Mouse (Mus musculus) heart, embryonic 13.5 days (tissue): ENCODE results near the gene Kcnk10. TPM values are rescaled to one million over a fixed set of nuclear protein-coding genes. Genes with fewer than 3 reads are reported as not detected.

ENCODE experiments used
- ATAC-seq: fragments of 200-750 bp; cut with Nextera tagmentation; 2 replicates; pipeline ENCODE4 v1.8.0; 2017; ENCODE audit warnings: moderate TSS enrichment; ENCODE audit not compliant: insufficient number of reproducible peaks, low FRiP score, low TSS enrichment; ENCODE audit errors: extremely low read depth
- H3K27ac ChIP-seq: fragments of 300-500 bp; sonication (generic); replicated peaks from 2 replicates; pipeline ENCODE4 v1.5.1; 2015; ENCODE audit warnings: moderate library complexity, mild to moderate bottlenecking, inconsistent platforms
- H3K27me3 ChIP-seq: fragments of 300-500 bp; sonication (generic); replicated peaks from 2 replicates; pipeline ENCODE4 v1.6.1; 2015; ENCODE audit warnings: mild to moderate bottlenecking, inconsistent platforms
- H3K36me3 ChIP-seq: fragments of 300-500 bp; sonication (generic); 2 replicates; pipeline ENCODE4 v1.6.1; 2015; ENCODE audit warnings: mild to moderate bottlenecking, inconsistent platforms
- H3K4me1 ChIP-seq: fragments of 300-500 bp; sonication (generic); 2 replicates; pipeline ENCODE4 v1.6.1; 2015; ENCODE audit warnings: inconsistent platforms
- H3K4me2 ChIP-seq: fragments of 300-500 bp; sonication (generic); 2 replicates; pipeline ENCODE4 v1.6.1; 2015; ENCODE audit warnings: inconsistent platforms, mild to moderate bottlenecking, moderate library complexity
- H3K4me3 ChIP-seq: fragments of 300-500 bp; sonication (generic); 2 replicates; pipeline ENCODE4 v1.5.1; 2015; ENCODE audit warnings: moderate library complexity, mild to moderate bottlenecking, inconsistent platforms
- H3K9ac ChIP-seq: fragments of 300-500 bp; sonication (generic); 2 replicates; pipeline ENCODE4 v1.6.1; 2015; ENCODE audit warnings: inconsistent platforms, mild to moderate bottlenecking, moderate library complexity
- H3K9me3 ChIP-seq: fragments of 300-500 bp; sonication (generic); 2 replicates; pipeline ENCODE4 v1.6.1; 2016; ENCODE audit warnings: inconsistent platforms
- WGBS: fragments of 180-500 bp; shearing (Covaris S2); methylation state at CpG from one replicate; pipeline ENCODE4 v1.1.7; 2015; ENCODE audit warnings: mixed read lengths; 5-methylcytosine and 5-hydroxymethylcytosine counted together
- polyA plus RNA-seq: library from polyadenylated mRNA; unstranded; fragments of >200 nt; fragmentation: Nextera tagmentation; extraction: Ambion mirVana; gene quantifications from 2 replicates; pipeline ENCODE4 v1.2.1, GENCODE M21; 2015

Kcnk10 gene
- polyA plus RNA-seq, 1 experiment from 2014 or later: 0.08 TPM

GRCm38 (mm10) chr12:98567877-98568276 is 10.2 kb downstream of the Kcnk10 start:
- Histone ChIP-seq H3K9ac (no peak overlapping the region), H3K27me3 (peaks cover 32% of the 10 kb centered on the region), H3K4me1 (no peaks in the 10 kb centered on the region), H3K4me2 (no peak overlapping the region), H3K36me3 (no peaks in the 10 kb centered on the region), H3K27ac (no peak overlapping the region), H3K4me3 (no peak overlapping the region), H3K9me3 (no peaks in the 10 kb centered on the region)
- 75% methylated on average over 6 of the region's 6 CpGs for WGBS
- ATAC-seq: no peak

DNA sequence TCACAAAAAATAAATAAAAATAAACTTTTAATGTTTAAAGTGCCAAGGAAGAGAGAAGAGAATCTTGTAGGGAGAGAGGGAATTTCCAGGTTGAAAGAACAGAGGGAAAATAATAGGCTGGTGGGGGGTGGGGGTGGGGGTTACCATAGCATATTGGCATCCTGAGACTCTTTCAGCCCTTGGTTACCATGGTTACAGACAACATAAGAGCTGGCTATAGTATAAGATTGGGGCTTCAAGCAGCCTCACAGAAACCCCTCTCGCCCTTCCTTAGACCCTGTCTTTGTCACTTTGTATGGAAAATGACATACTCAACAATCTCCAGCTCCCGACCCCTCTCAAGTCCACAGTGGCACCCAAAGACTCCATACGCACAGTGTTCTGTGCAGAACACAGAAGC is 13.7 kb downstream of the Kcnk10 start:
- H3K36me3 ChIP-seq: no peaks in the 10 kb centered on the region
- H3K4me3 ChIP-seq: no peak overlapping the region
- 70% methylated on average over 3 of the region's 3 CpGs for WGBS
- no peak overlapping the region for H3K9ac ChIP-seq
- no peak overlapping the region for H3K27ac ChIP-seq
- no peak for ATAC-seq
- no peaks in the 10 kb centered on the region for H3K4me1 ChIP-seq
- no peaks in the 10 kb centered on the region for H3K27me3 ChIP-seq
- H3K4me2 ChIP-seq: no peak overlapping the region
- no peaks in the 10 kb centered on the region for H3K9me3 ChIP-seq

DNA sequence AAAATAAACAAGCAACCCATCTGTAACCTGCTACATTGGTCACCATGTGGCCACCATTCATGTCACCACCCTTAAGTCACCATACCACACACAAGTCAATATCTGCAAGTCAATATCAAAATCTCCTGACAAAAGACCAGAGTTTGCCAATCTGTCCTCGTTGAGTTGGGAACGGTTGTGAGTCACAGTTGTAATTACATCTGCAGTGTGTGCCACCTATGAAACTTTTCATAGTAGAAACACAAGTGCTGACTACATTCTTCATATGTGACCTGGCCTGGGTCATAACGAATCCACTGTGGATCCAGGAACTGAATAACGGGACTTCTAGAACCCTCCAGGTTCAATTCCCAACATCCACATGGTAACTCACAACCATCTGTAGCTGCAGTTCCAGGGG is 14.8 kb downstream of the Kcnk10 start:
- Histone ChIP-seq H3K9ac (no peak overlapping the region), H3K27ac (no peak overlapping the region), H3K4me3 (no peak overlapping the region), H3K4me1 (no peaks in the 10 kb centered on the region), H3K4me2 (no peak overlapping the region), H3K36me3 (no peaks in the 10 kb centered on the region), H3K27me3 (no peaks in the 10 kb centered on the region), H3K9me3 (no peaks in the 10 kb centered on the region)
- ATAC-seq: no peak
- 81% methylated on average over 4 of the region's 4 CpGs for WGBS

- Histone ChIP-seq H3K9ac (no peak overlapping the region), H3K4me3 (no peak overlapping the region), H3K4me1 (no peaks in the 10 kb centered on the region), H3K9me3 (no peaks in the 10 kb centered on the region), H3K36me3 (no peaks in the 10 kb centered on the region), H3K27ac (no peak overlapping the region), H3K27me3 (no peaks in the 10 kb centered on the region), H3K4me2 (no peak overlapping the region)
- ATAC-seq: no peak
- 83% methylated on average over 13 of the region's 13 CpGs for WGBS
These were observed 15.7 kb downstream of the Kcnk10 start for GRCm38 (mm10) chr12:98562341-98562977.

GRCm38 (mm10) chr12:98560038-98560437 is 18.1 kb downstream of the Kcnk10 start:
- H3K4me3 ChIP-seq: no peak overlapping the region
- no peak overlapping the region for H3K4me2 ChIP-seq
- no peak for ATAC-seq
- no peak overlapping the region for H3K9ac ChIP-seq
- WGBS: 71% methylated on average over 3 of the region's 3 CpGs
- no peaks in the 10 kb centered on the region for H3K27me3 ChIP-seq
- H3K4me1 ChIP-seq: no peaks in the 10 kb centered on the region
- H3K36me3 ChIP-seq: no peaks in the 10 kb centered on the region
- H3K9me3 ChIP-seq: no peaks in the 10 kb centered on the region
- no peak overlapping the region for H3K27ac ChIP-seq

GRCm38 (mm10) chr12:98557013-98557677 is 21.0 kb downstream of the Kcnk10 start:
- H3K27me3 ChIP-seq: no peaks in the 10 kb centered on the region
- no peak overlapping the region for H3K4me2 ChIP-seq
- H3K27ac ChIP-seq: no peak overlapping the region
- H3K36me3 ChIP-seq: no peaks in the 10 kb centered on the region
- no peaks in the 10 kb centered on the region for H3K4me1 ChIP-seq
- no peak for ATAC-seq
- H3K9me3 ChIP-seq: no peaks in the 10 kb centered on the region
- H3K9ac ChIP-seq: no peak overlapping the region
- H3K4me3 ChIP-seq: no peak overlapping the region
- 62% methylated on average over 7 of the region's 7 CpGs for WGBS

GRCm38 (mm10) chr12:98549981-98550380 is 28.1 kb downstream of the Kcnk10 start:
- ATAC-seq: no peak
- no peak overlapping the region for H3K9ac ChIP-seq
- H3K9me3 ChIP-seq: no peaks in the 10 kb centered on the region
- H3K36me3 ChIP-seq: no peaks in the 10 kb centered on the region
- no peaks in the 10 kb centered on the region for H3K27me3 ChIP-seq
- no peaks in the 10 kb centered on the region for H3K4me1 ChIP-seq
- no peak overlapping the region for H3K27ac ChIP-seq
- 81% methylated on average over 6 of the region's 6 CpGs for WGBS
- H3K4me2 ChIP-seq: no peak overlapping the region
- H3K4me3 ChIP-seq: no peak overlapping the region

GRCm38 (mm10) chr12:98548141-98548540 is 30.0 kb downstream of the Kcnk10 start:
- Histone ChIP-seq H3K27me3 (no peaks in the 10 kb centered on the region), H3K36me3 (no peaks in the 10 kb centered on the region), H3K4me3 (no peak overlapping the region), H3K27ac (no peak overlapping the region), H3K9ac (no peak overlapping the region), H3K9me3 (no peaks in the 10 kb centered on the region), H3K4me2 (no peak overlapping the region), H3K4me1 (no peaks in the 10 kb centered on the region)
- 75% methylated on average over 9 of the region's 9 CpGs for WGBS
- no peak for ATAC-seq

- no peak overlapping the region for H3K4me3 ChIP-seq
- no peak overlapping the region for H3K4me2 ChIP-seq
- H3K4me1 ChIP-seq: no peaks in the 10 kb centered on the region
- 75% methylated on average over 2 of the region's 2 CpGs for WGBS
- no peak overlapping the region for H3K27ac ChIP-seq
- no peaks in the 10 kb centered on the region for H3K27me3 ChIP-seq
- no peaks in the 10 kb centered on the region for H3K36me3 ChIP-seq
- H3K9ac ChIP-seq: no peak overlapping the region
- no peaks in the 10 kb centered on the region for H3K9me3 ChIP-seq
- ATAC-seq: no peak
These were observed 32.2 kb downstream of the Kcnk10 start for GRCm38 (mm10) chr12:98545875-98546274.

GRCm38 (mm10) chr12:98545251-98545560 is 32.9 kb downstream of the Kcnk10 start:
- Histone ChIP-seq H3K9me3 (no peaks in the 10 kb centered on the region), H3K27me3 (no peaks in the 10 kb centered on the region), H3K36me3 (no peaks in the 10 kb centered on the region), H3K27ac (no peak overlapping the region), H3K9ac (no peak overlapping the region), H3K4me2 (no peak overlapping the region), H3K4me1 (no peaks in the 10 kb centered on the region), H3K4me3 (no peak overlapping the region)
- 78% methylated on average over 4 of the region's 4 CpGs for WGBS
- no peak for ATAC-seq

DNA sequence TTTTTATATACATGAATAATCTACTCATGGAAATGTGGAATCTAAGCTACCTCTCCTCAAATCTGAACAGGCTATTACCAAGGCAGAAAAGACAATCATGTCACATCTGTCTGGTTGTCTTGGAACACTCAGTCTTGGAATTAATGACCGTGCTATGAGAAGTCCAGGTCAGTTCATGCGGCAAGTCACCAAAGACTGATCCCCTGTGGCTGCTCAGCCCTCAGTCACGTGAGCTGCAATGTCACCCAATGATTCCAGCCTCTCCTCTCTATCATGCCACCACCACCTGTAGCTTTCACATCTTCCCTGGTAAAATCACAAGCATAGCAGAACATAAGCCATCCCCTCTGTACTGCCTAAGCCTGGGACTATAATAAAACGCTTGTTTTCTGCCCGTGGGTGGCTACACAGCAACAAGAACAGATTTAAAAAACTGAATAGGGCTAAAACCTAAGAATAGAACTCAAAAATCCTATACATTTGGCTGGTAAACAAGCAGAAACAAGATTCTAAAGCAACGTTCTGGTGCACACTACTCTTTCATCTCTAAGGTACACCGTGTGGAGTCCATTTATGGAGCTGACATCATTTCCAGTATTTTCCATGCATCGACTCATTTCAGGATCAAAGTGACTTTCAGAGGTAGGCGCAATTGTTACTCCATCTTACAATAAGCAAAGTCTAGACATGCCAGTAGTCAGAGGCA is 33.4 kb downstream of the Kcnk10 start:
- Histone ChIP-seq H3K36me3 (no peaks in the 10 kb centered on the region), H3K9ac (no peak overlapping the region), H3K9me3 (no peaks in the 10 kb centered on the region), H3K4me1 (no peaks in the 10 kb centered on the region), H3K4me3 (no peak overlapping the region), H3K4me2 (no peak overlapping the region), H3K27ac (no peak overlapping the region), H3K27me3 (no peaks in the 10 kb centered on the region)
- WGBS: 77% methylated on average over 9 of the region's 9 CpGs
- ATAC-seq: no peak

GRCm38 (mm10) chr12:98536760-98537159 is 41.4 kb downstream of the Kcnk10 start:
- Histone ChIP-seq H3K4me2 (no peak overlapping the region), H3K9me3 (no peaks in the 10 kb centered on the region), H3K36me3 (no peaks in the 10 kb centered on the region), H3K27ac (no peak overlapping the region), H3K4me3 (no peak overlapping the region), H3K27me3 (no peaks in the 10 kb centered on the region), H3K4me1 (no peaks in the 10 kb centered on the region), H3K9ac (no peak overlapping the region)
- no peak for ATAC-seq
- WGBS: 71% methylated on average over 5 of the region's 5 CpGs
